In genomic region chr13:111369916-111370315, GRCm38 (mm10) we compare ENCODE assay signal across 29 mouse cellular contexts.
DNase-seq lines count a peak whose midpoint lies in the region.
"Had no signal": no experiment of that assay in that cellular context is flagged by ENCODE, and none has a peak within 500 bp of the region (broad histone marks: within the 10 kb centered on the region; RNA-seq: fewer than 3 reads in every experiment).

No protein-coding gene starts in this region.

- H3K36me3 ChIP-seq in heart, embryonic 10.5 days, result no peaks in the 10 kb centered on the region
- H3K36me3 ChIP-seq: embryonic facial prominence, embryonic 10.5 days; embryonic facial prominence, embryonic 15.5 days; hindbrain, embryonic 12.5 days; intestine, embryonic 15.5 days; midbrain, embryonic 13.5 days; neural tube, embryonic 13.5 days had no signal

- DNase-seq in heart, postnatal 10 days, result peak; percentile 30 to 48
- no peak for DNase-seq in heart, embryonic 10.5 days (ENCODE audit: low spot score)
- DNase-seq in Muller cell, postnatal 12 days (ENCODE audit: inconsistent ontology term), result peak; percentile 51
- DNase-seq in gonadal fat pad, adult 2 months (ENCODE audit: low read depth), result peak; percentile 75
- peak; percentile 24 for DNase-seq in lung, postnatal 14 days
- DNase-seq in right cerebral cortex, postnatal 4 days, result no peak
- DNase-seq in layer of hippocampus, adult 9-11 months, result no peak
- DNase-seq: adrenal gland, adult 8-10 months; cerebellum, adult 8-10 months; cerebellum, postnatal 25 days; gastrocnemius, postnatal 14 days; kidney, adult 2 months; kidney, postnatal 4 days; liver; right cerebral cortex, adult 18-20 months; thymus, adult 2 months; thymus, postnatal 36 days had no signal

- H3K27ac ChIP-seq in heart, embryonic 10.5 days, result no peak overlapping the region
- H3K27ac ChIP-seq: embryonic facial prominence, embryonic 10.5 days; embryonic facial prominence, embryonic 15.5 days; forebrain, embryonic 13.5 days; heart, adult 2 months; hindbrain, embryonic 12.5 days; hindbrain, postnatal 0 days; intestine, embryonic 15.5 days; kidney, postnatal 0 days; liver, embryonic 14.5 days; macrophage; midbrain, embryonic 13.5 days; neural tube, embryonic 13.5 days had no signal

- H3K9me3 ChIP-seq in heart, embryonic 10.5 days, result peaks cover 4% of the 10 kb centered on the region; the same call in 1 of the 2 replicates
- H3K9me3 ChIP-seq: embryonic facial prominence, embryonic 15.5 days; intestine, embryonic 15.5 days; midbrain, embryonic 13.5 days had no signal

- no peaks in the 10 kb centered on the region for H3K4me1 ChIP-seq in heart, embryonic 10.5 days
- H3K4me1 ChIP-seq: embryonic facial prominence, embryonic 10.5 days; embryonic facial prominence, embryonic 15.5 days; forebrain, embryonic 13.5 days; hindbrain, embryonic 12.5 days; intestine, embryonic 15.5 days; neural tube, embryonic 13.5 days had no signal

- WGBS in heart, embryonic 10.5 days, result 72% methylated on average over 3 of the region's 3 CpGs

- no peak overlapping the region for H3K4me3 ChIP-seq in heart, embryonic 10.5 days
- H3K4me3 ChIP-seq: embryonic facial prominence, embryonic 10.5 days; embryonic facial prominence, embryonic 15.5 days; forebrain, embryonic 13.5 days; heart, adult 2 months; hindbrain, embryonic 12.5 days; intestine, embryonic 15.5 days; midbrain, embryonic 13.5 days; neural tube, embryonic 13.5 days had no signal

- H3K27me3 ChIP-seq in heart, embryonic 10.5 days (ENCODE audit: insufficient read depth, poor library complexity, severe bottlenecking), result no peaks in the 10 kb centered on the region
- H3K27me3 ChIP-seq: embryonic facial prominence, embryonic 15.5 days; forebrain, embryonic 13.5 days; hindbrain, embryonic 12.5 days; intestine, embryonic 15.5 days; midbrain, embryonic 13.5 days; neural tube, embryonic 13.5 days had no signal

- intact Hi-C loops in heart, postnatal 10 days (cut with DNase I), result no loop called here

Comparison
In these comparisons a context has a peak if more than half of its experiments do, and no peak if none do; other contexts are left out.
1. DNase-seq: peak in heart, postnatal 10 days (2 of 2), Muller cell, postnatal 12 days (single experiment), gonadal fat pad, adult 2 months (single experiment) and lung, postnatal 14 days (single experiment); none in heart, embryonic 10.5 days (single experiment), right cerebral cortex, postnatal 4 days (single experiment) and layer of hippocampus, adult 9-11 months (single experiment).